Mouse (Mus musculus): ENCODE measurements at regions not wholly inside any gene's neighbourhood (a gene's known extent, or its start where the extent isn't known, plus 50 kb on each side); places are given as distances from the start of the nearest gene placed in this dataset.

DNA sequence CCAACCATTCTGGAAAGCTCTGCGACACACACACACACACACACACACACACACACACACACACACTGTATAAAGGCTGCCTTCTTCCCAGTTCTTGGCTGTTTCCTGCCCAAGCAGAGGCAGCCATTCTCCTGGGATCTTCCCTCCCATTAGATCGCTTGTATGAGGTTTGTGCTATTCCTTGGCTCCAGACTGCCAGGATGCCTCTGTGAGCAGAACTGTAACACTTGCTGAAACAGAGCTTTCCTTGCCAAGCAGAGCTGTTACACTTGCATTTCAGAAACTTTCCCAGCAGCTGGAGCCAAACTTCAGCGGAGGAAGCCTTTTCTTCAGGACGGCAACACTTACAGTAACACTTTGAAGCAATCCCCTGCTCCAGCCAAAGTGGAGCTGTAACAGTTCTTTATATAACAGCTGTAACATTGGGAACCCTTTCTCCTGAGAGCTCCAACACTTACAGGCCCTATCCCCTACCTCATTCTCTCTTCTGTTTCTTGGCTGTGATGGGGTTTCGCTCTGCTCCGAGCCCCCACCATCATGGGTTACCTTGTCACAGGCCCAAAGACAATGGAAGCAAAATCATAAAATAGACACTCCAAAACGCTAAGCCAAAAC, 185.8 kb downstream of the Xpnpep1 start:
- TF ChIP-seq CTCF (IDR thresholded peaks at IDR 0.05; ENCODE audit: low read depth) (no peak; the same call in 1 of the 2 replicates), EP300 (optimal IDR thresholded peaks at IDR 0.05) (no peak)
